Mouse (Mus musculus) cerebellum, adult (tissue): ENCODE measurements at regions not wholly inside any gene's neighbourhood (a gene's known extent, or its start where the extent isn't known, plus 50 kb on each side); places are given as distances from the start of the nearest gene placed in this dataset.

ENCODE experiments used
- ATAC-seq: cut with Nextera tagmentation; 2 replicates; pipeline ENCODE4 v1.9.2; 2017; ENCODE audit warnings: mild to moderate bottlenecking, moderate library complexity, mixed read lengths; ENCODE audit not compliant: insufficient number of reproducible peaks, low FRiP score, low TSS enrichment

DNA sequence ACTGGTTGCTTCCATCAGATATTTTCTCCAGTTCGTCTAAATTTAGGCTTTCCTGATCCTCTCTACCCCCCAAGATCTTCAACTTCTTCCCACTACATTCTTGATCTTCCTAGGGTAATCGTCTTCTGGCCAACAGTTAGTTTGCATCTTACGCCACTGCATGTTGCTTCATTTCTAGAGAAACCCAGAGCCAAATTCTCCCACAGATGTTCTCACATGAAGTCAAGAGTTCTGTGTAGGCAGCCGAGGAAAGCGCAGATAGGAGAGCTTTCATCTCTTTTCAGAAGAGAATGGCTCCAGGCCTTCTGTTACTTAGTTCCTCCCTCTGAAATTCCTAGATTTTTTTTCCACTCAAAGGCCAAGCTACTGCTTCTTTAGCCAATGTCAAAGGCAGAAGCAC, 179.9 kb downstream of the Fgf10 start:
- ATAC-seq, result no peak

DNA sequence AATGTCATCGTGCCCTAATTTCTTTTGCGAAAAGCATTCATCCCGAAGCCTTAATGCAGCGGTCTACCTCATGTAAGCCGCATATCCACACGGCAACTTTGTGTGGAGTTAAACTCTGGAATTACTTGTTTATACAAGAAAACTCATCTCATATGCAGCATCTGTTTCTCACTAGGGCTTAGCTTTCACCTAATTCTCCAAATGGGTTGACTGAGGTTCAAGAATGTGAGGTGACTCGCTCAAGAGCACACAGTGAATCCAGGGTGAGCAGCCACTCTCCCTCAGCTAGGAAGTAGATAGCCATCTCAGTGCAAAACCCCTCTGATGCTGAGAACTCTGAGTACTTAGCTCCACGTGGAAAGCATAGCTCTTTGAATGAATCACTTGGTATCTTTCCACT, 181.1 kb downstream of the Fgf10 start:
- ATAC-seq, result no peak

- ATAC-seq, result no peak
Measured at GRCm38 (mm10) chr13:118886339-118886810, 216.8 kb downstream of the Fgf10 start.

DNA sequence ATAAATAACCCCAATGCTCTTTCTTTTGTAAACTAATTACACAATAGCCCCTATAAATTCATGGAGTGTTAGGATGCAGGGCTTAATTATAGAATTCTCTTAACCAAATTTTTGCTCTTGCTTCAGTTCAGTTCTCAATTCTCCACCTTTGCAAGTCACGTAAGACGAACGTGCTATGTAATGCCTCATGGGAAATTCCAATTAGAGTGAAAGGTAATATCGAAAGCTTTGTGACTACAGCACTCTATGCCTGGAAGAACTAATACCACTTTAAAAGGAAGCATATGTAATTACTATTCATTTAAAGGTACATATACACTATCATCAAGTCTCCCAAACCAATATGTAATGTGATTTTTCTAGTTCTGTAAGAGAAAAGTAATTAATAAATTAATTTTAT, 225.5 kb downstream of the Fgf10 start:
- no peak for ATAC-seq

- ATAC-seq, result no peak
Measured at GRCm38 (mm10) chr13:118901950-118902349, 232.4 kb downstream of the Fgf10 start.

GRCm38 (mm10) chr13:118910351-118910750, 240.8 kb downstream of the Fgf10 start:
- no peak for ATAC-seq

DNA sequence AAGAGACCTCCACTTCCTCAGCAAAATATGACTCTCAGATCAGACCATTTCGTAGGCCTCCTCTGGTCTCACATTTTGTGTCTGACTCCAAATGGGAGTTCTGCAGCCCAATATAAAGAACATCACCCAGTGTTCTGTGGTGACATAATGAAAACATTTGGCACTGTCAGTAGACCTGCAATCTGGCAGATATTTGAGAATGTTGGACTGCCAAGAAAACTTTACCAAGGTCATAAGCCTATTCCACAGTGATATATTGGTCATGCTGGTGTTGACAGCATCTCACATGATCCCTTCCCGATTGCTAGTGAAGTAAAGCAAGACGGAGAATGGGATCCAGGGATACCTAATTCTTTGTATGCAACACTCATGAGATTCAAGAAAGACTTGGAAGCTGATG, 271.2 kb downstream of the Fgf10 start:
- ATAC-seq, result no peak

GRCm38 (mm10) chr13:118966120-118966676, 296.6 kb downstream of the Fgf10 start:
- no peak for ATAC-seq

DNA sequence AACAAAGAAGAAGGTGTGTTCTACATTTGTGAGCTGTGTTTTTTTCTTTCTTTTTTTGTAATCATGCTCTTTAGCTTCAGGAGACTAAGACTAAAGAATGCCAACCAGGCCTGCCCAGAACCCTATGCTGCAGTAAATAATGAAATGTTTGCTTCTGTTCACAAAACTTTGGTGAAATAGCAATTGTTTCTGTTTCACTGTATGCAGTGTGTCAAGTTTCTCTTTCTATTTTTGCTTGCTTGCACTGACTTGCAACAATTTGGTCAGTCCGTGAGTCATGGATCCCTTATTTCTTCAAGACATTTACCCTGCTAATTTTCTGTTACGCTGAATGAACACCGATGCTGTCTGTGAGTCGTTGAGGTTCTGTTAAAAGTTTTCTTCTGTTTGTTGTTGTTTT, 298.1 kb downstream of the Fgf10 start:
- no peak for ATAC-seq

DNA sequence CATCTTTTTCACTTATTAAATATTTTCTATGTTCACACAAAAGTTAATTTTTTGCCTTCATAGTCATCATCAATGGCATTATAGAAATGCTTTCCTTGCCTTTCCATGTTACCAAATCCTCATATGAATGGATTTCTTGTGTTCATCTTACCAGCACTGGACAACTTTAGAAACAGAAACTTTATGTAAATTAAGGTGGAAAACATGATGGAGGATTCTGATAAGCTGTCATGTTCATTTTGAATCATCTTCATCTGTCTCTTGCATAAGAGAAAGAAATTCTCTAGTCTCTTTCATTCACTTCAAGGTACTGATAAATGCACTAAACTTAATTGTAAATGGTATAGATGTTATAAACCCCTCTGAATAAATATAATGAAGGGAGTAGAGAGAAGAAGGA, 305.4 kb downstream of the Fgf10 start:
- no peak for ATAC-seq

GRCm38 (mm10) chr13:118975519-118975918, 305.9 kb downstream of the Fgf10 start:
- ATAC-seq, result no peak

DNA sequence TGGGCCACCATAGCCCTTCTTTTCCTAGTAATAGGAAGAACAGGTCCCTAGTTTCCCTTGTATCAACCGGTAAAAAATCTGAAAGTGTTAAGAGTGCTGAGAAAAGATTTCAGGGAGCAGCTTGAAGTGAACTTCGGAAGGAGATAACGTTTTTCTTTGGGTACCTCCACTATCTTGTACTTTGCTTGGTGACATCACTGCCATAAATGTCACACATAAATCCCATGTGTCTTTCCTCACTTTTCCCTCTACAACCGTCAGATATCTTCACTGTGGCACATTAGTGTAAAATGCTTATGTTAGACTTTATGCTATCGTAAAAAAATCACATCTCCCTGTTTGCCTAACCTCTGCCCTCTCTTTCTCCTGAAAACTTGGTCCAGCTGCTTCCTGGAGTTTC, 309.9 kb downstream of the Fgf10 start:
- no peak for ATAC-seq

DNA sequence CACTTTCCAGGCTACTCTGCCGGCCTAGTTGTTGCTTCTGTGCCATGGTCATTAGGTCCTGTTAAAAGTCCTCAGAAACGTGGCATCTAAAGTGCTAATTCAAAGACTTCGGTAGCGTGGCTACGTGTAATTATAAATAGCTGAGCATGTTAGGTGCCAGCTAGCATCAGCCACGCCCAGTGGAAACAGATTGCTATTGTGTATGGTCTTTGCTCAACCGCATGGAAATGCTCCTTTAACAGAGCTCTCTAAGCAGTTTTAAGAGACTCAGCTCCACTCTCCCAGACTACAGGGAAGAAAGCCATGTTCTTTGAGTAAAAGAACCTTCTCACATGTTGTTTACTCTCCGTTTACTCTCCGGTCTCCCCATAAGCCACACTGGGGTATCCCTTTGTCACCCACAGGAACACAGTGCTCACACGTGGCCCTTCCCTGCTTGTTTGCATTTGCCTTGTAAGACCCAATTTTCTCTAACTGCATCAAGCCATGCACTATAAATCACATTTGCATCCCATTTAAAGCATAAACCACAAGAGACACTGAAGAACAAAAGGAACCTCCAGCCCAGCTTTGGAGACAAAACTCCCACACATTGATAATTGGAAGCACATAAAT, 311.7 kb downstream of the Fgf10 start:
- ATAC-seq, result no peak

DNA sequence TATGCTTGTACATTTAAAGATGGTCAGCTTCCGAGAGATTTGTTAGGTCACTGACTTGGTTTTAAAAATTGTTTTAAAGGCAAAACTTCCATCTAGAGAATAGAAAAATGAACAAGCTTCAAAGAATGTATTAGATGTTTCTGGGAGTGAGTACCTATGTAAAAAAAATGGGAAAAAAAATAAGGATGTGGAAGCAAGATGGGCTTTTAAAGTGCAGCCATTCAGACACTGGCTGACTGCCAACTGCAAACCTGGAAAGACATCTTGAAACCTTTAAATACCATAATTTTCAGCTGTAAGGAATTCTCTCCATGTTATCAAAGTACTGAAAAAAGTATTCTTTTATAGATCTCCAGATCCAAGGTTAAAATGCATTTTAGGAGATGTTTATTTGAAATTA, 315.7 kb downstream of the Fgf10 start:
- no peak for ATAC-seq

- no peak for ATAC-seq
Measured at GRCm38 (mm10) chr13:119025305-119025975, 355.8 kb downstream of the Fgf10 start.

DNA sequence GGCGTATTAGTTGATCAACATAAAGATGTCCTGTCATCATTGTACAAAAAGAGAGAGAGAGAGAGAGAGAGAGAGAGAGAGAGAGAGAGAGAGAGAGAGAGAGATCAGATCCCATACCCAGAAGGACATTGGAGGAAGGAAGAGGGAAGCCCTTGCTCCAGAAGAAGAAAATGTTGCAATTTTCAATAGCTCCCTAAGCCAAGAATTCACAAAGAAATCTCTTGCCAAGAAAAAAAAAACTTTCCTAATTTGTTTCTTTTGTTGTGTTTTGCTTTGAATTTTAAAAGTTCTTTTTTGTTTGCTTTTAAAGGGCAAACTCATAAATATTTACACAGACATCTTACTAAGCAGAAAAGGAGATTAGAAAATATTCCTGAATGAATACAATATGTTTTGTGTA, 370.0 kb downstream of the Fgf10 start:
- no peak for ATAC-seq

DNA sequence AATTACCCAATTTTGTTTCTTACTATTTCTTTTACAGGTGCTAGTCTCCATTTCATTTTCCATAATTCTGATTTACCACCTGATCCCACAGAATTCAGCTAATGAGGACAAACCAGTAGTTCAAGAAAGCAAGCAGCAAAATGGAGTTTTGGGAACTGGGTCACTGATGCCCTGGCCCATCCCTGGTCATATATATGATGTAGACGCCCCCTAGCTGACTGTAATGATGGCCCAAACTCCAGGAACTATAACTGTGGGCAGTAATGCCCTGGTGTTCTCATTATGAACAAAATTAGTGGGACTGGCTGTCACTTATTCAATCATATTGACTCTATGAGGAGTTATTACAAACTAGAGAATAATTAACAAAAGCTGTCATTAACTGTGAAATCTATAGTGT, 375.5 kb downstream of the Fgf10 start:
- no peak for ATAC-seq

DNA sequence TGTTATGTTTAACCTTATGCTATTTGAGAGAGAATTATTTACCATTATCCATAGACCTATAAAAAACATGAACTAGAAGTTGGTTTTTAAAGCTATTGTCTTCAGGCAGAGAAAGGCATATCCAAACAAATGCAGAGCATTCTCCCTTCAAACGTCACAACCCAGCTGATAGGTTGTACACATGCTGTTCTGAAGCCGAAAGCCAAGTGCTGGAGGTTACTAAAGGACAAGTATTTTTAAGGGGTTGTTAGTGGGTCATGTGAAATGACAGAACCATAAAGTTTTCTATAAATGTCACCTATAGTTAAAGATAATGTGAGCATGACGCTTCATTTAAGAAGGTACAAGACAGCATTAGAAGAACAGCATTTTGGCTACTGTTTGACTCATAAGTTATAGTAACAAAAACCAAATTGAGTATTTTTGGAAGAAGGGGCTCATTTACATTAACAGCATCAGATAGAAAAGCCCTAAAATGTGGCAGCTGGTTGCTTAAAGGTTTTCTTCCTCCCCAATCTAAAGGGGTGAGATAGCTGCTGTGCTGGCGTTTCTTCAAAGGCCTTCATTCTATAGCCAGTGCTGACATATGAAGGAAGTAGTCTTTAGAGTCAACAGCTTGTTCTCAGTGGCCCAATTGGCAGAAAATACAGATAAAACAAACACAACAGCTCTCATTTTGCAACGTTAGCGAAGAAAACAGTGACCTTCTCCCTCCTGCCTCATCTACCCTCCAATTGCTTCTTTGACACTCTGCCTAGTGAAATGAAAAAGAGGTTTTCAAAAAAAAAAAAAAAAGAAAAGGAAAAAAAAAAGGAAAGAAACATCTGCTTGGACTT, 359.4 kb upstream of the Paip1 start:
- ATAC-seq, result no peak

GRCm38 (mm10) chr13:119069581-119069936, 358.8 kb upstream of the Paip1 start:
- no peak for ATAC-seq

DNA sequence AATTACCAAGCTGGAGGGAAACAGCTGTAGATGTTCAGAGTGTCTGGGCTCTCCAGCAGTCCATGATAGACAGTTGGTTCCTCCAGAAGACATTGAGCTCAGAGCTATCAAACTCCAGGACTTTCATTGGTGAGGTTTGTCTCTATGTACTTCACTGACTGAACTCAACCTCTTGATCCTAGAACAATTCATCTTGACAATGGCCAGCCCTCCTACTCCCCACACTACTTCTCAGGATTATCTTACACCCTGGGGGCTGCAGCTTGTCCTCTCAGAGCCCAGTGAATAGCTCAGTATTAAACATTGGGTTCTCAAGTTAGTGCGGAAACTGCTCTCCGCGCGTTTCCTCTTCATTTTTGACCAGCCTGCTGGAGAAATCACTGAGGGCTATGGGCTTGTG, 349.2 kb upstream of the Paip1 start:
- no peak for ATAC-seq

DNA sequence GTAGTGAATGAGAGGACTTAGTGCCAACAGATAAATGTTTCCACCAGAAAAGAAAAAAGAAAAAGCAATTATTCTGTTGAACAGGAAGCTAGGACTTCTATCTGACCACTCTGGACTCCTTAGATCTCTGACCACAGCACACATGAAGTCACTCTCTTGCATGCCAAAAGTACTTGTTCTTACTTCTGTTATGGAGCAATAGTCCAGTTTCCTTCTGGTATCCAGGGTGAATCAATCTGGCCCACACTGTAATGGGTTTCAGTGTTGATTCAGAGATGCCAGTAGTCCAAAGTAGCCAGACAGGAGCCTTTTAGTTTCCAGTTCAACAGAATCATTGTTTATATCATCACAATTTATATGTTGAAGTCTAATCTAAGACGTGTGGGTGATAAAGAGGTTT, 346.7 kb upstream of the Paip1 start:
- no peak for ATAC-seq
